Mouse (Mus musculus): ENCODE data around the gene Lat2.

GRCm38 (mm10) chr5:134652015-134652414 lies 37.2 kb upstream of the Lat2 start:
- TF ChIP-seq CTCF (IDR thresholded peaks at IDR 0.05; ENCODE audit: low read depth, low read length) (no peak), POLR2A (IDR thresholded peaks at IDR 0.05; ENCODE audit: extremely low read depth, insufficient read depth, low read length) (no peak)
